Mouse (Mus musculus): Measurements from ENCODE around the gene Ewsr1.

DNA sequence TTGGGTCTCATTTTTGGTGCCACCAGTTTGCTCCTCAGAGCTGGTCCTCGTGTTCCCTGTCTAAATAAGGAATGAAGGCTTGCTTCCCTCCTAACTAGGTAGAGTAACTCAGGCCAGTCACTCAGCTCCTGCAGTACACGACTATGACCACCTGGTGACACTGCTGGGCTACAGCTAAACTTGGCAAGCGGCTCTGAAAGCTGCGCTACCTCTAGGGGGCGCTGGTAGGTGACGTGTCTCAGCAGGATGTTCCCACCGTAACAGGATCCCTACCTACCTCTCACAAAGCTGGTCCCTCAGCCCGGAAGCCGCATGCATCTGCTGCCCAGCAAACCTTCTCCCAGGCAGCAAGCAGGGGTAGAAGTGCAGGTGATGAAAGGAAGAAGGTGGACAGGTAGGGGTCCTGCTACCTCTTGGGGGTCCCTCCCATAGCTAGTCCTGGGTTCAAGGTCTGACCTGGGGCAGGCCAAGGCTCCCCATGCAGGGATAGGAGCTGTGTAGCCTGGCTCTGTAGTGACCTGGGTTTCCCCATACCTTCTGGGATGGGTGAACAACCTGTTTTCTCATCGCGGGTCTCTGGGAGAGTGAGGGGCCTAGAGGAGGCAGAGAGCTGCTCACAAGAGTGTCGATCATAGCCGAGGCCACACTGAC, 16.0 kb upstream of the Ewsr1 start:
- TF ChIP-seq ELF1 (IDR thresholded peaks at IDR 0.05; ENCODE audit: low read depth, low read length) (peak; percentile 60; the same call in 1 of the 2 replicates), POLR2A (IDR thresholded peaks at IDR 0.05; ENCODE audit: control insufficient read depth in 1 of 2, insufficient read depth in 1 of 2, low read depth in 1 of 2, low read length in 2 of 2, poor library complexity in 1 of 2) (no peak), USF2 (IDR thresholded peaks at IDR 0.05; ENCODE audit: borderline replicate concordance in 1 of 2, insufficient read depth in 1 of 2, low read depth in 1 of 2, low read length in 2 of 2) (no peak), TBP (IDR thresholded peaks at IDR 0.05; ENCODE audit: low read depth, low read length) (peak; percentile 45; the same call in 1 of the 2 replicates), CHD1 (IDR thresholded peaks at IDR 0.05; ENCODE audit: low read depth, low read length) (no peak), JUND (IDR thresholded peaks at IDR 0.05; ENCODE audit: low read depth, low read length) (peak; percentile 81), CTCF (IDR thresholded peaks at IDR 0.05 in 2 of 3, conservative IDR thresholded peaks at IDR 0.05 in 1 of 3; ENCODE audit: control insufficient read depth in 1 of 3, insufficient read depth in 1 of 3, low read depth in 2 of 3, low read length in 3 of 3, poor library complexity in 1 of 3, severe bottlenecking in 1 of 3) (peak in 2 of 3 experiments; percentile 100)
